Mouse (Mus musculus): ENCODE data around the gene Lysmd1.
"Not testable (repeated sequence)": the region's sequence is repeated elsewhere in the genome, so short reads cannot be mapped to it uniquely, and the experiment has no call there.

DNA sequence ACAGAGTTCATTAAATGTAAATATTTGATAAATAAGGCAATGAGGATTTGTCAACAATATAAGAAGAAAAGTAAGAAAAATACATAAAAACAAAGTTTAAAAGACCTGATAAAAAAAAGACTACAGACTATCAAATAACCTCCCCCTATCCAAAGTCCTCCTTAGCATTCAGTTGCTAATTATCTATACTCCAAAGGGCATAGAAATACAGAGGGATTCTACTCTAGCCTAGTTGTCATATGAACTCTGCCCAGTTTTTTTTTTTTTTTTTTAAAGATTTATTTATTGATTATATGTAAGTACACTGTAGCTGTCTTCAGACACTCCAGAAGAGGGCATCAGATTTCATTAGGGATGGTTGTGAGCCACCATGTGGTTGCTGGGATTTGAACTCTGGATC lies 26.6 kb upstream of the Lysmd1 start:
- not testable (repeated sequence) for TF ChIP-seq CTCF (IDR thresholded peaks at IDR 0.05; ENCODE audit: low read depth); EP300 (optimal IDR thresholded peaks at IDR 0.05)
